Mouse (Mus musculus): ENCODE results near the gene Psmb1. TPM values are rescaled to one million over a fixed set of nuclear protein-coding genes. Genes with fewer than 3 reads are reported as not detected.
"Not testable (repeated sequence)": the region's sequence is repeated elsewhere in the genome, so short reads cannot be mapped to it uniquely, and the experiment has no call there.

The Psmb1 gene
- total RNA-seq, 2 experiments from 2014 or later: 151 to 190 TPM

- peak; percentile 99 for ATAC-seq (replicated peaks; ENCODE audit: poor library complexity)
Measured at GRCm38 (mm10) chr17:15467669-15468068, 31.9 kb downstream of the Psmb1 start.

GRCm38 (mm10) chr17:15461921-15462495, 37.5 kb downstream of the Psmb1 start:
- ATAC-seq (replicated peaks; ENCODE audit: poor library complexity): no peak

- no peak for ATAC-seq (replicated peaks; ENCODE audit: poor library complexity)
Measured at GRCm38 (mm10) chr17:15459761-15460160, 39.8 kb downstream of the Psmb1 start.

DNA sequence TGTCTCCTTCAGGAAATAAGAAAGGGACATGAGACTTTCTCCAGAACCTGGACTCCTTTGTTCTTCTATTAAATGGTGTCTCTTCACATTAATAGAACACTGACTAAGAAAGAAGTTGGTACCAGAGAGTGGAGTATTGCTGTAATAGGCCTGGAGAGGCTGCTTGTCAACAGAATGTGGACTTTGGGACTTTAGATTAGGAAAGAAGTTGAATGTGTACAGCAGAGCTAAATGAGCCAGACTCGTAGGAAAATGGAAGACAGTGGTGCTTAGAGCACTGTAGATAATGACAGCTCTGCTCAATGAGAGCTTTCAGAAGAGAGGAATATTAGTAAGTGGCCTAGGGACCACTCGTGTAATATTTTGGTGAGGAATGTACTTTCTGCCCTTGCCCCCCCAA, 43.0 kb downstream of the Psmb1 start:
- no peak for ATAC-seq (replicated peaks; ENCODE audit: poor library complexity)

DNA sequence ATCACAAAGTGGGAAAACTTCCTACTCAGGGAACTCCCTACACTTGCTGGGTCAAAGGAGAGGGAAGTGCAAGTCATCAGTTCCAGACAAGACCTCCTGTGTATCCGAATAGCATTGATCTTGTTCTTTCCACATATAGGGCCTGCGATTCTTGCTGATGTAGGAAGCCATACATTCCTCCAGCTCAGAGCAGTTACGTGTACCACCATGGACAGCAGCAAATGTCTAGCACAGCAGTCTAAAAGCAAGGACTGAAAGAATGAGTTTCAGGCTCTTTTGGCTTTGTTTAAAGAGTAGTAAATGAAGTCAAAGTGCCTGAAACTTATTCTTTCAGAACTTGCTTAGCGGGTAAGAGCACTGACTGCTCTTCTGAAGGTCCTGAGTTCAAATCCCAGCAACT, 44.3 kb downstream of the Psmb1 start:
- ATAC-seq (replicated peaks; ENCODE audit: poor library complexity): no peak

GRCm38 (mm10) chr17:15449606-15450005, 49.9 kb downstream of the Psmb1 start:
- ATAC-seq (replicated peaks; ENCODE audit: poor library complexity): no peak

- ATAC-seq (replicated peaks; ENCODE audit: poor library complexity): not testable (repeated sequence)
Measured at GRCm38 (mm10) chr17:15449144-15449543, 50.4 kb downstream of the Psmb1 start.

GRCm38 (mm10) chr17:15447831-15448230, 51.7 kb downstream of the Psmb1 start:
- no peak for ATAC-seq (replicated peaks; ENCODE audit: poor library complexity)

DNA sequence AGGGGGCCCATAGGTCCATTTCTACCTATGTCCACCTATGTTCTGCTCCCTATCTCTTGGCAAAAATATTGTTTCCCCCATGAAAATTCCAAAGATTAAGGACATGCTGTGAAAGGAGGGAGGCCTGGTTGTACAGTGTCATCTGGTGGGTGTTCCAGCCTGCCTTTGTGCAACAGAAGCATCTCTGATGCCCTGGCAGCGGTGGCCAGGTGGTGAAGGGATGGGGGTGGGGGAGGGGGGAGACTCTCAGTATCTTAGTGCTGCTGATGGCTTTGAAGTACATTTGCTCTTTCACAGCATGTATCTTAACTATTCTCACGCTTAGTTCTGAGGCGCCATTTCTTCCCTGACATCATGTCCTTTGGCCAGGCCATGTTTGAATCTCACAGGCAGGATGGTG, 54.1 kb downstream of the Psmb1 start:
- no peak for ATAC-seq (replicated peaks; ENCODE audit: poor library complexity)

- ATAC-seq (replicated peaks; ENCODE audit: poor library complexity): peak; percentile 49
Measured at GRCm38 (mm10) chr17:15440463-15441121, 59.0 kb downstream of the Psmb1 start.

DNA sequence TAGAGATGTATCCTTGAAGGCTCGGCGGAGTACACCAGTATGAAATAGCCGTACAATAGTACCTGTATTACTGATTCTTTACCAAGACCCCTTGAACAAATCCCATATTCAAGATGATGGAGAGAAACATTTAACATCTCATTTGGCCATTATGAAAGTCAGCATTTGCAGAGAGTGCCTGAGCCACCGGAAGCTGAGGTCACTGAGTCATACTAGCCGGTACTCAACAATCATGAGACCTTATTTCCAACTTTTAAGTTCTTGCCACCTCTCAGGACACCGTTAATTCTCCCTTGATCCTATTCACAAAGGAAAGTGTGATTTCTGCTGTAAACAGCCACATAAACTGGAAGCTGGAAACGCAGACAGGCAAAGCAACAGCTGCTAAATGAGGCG, 59.5 kb downstream of the Psmb1 start:
- peak; percentile 70 for ATAC-seq (replicated peaks; ENCODE audit: poor library complexity)

- peak; percentile 87 for ATAC-seq (replicated peaks; ENCODE audit: poor library complexity)
Measured at GRCm38 (mm10) chr17:15434748-15435147, 64.8 kb downstream of the Psmb1 start.

- ATAC-seq (replicated peaks; ENCODE audit: poor library complexity): no peak
Measured at GRCm38 (mm10) chr17:15432036-15432435, 67.5 kb downstream of the Psmb1 start.

DNA sequence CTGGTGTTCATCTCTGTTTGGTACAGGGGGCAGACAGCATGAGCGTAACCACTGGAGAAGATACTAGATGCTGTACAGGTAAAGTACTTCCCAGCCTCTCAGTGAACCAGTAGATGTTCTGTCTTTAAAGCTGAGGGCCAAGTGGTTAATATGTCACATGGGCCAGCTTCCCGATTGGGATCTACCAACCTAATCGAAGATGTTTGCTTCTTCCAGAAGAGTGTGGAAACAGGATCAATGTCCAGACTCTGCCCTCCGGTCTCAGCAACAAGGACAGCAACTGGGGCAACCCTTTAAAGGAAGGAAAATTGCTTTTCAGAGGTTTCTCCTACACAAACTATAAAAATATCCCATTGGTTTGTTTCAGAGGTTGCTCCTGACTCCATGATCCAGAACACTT, 68.0 kb downstream of the Psmb1 start:
- ATAC-seq (replicated peaks; ENCODE audit: poor library complexity): no peak

- ATAC-seq (replicated peaks; ENCODE audit: poor library complexity): peak; percentile 85
Measured at GRCm38 (mm10) chr17:15431021-15431514, 68.5 kb downstream of the Psmb1 start.

DNA sequence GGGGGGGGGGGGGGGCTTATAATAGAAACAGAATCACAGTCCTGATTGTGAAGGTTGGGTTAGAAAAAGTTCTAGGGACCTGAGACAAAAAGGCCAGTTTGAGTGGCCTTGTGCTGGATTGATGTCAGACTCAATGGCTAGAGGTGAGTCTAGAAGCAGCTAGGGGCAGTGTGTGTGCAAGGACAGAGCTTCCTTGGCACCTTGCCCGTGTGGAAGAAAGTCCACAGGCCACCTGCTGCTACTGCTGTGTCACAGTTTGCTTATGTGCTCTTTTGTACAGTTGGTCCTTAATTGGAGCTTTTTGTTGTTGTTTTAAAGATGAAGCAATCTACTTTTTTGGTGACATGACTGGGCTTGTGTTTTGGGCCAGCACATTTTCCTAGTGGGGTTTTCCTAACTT, 69.6 kb downstream of the Psmb1 start:
- no peak for ATAC-seq (replicated peaks; ENCODE audit: poor library complexity)

- ATAC-seq (replicated peaks; ENCODE audit: poor library complexity): no peak
Measured at GRCm38 (mm10) chr17:15429451-15429850, 70.1 kb downstream of the Psmb1 start.

DNA sequence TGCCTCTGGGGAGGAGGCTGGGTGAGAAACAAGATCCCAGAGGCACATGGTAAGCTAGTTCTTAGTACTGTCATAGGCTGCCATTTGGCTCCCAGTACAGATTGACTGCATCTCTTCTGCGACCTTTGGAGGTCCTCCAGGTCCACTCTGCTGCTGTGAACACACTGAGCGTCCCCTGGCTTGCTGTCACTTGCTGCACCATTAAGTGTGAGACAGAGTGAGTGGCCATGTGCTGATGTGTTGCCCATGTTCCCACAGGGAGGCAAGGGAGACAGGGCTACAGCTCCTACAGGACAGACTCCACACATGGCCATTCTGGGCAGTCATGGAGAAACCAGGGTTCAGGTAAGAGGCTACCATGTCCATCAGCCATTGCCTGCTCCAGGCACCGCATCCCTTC, 73.6 kb downstream of the Psmb1 start:
- no peak for ATAC-seq (replicated peaks; ENCODE audit: poor library complexity)

Other genes with a start within 250 kb of the Psmb1 start
- not detected in 2 replicates for gene Dll1, start 122.9 kb downstream of the Psmb1 start, total RNA-seq (2015)
- 0.24 TPM in 1 of 2 replicates, not detected in the other for gene Dll1, start 122.9 kb downstream of the Psmb1 start, total RNA-seq (2017)
- 9.7 and 13.1 TPM in 2 replicates for gene Fam120b, start 103.5 kb downstream of the Psmb1 start, total RNA-seq (2015)
- gene Fam120b, start 103.5 kb downstream of the Psmb1 start, total RNA-seq (2017): 12.2 and 13.4 TPM in 2 replicates
- 83.4 and 106 TPM in 2 replicates for gene Tbp, start 137 bp upstream of the Psmb1 start, total RNA-seq (2015)
- gene Tbp, start 137 bp upstream of the Psmb1 start, total RNA-seq (2017): 43.5 and 58.8 TPM in 2 replicates
- gene Pdcd2, start 27.6 kb upstream of the Psmb1 start, total RNA-seq (2015): 61.5 and 79.9 TPM in 2 replicates
- 93.2 and 126 TPM in 2 replicates for gene Pdcd2, start 27.6 kb upstream of the Psmb1 start, total RNA-seq (2017)
- gene Prdm9, start 64.6 kb upstream of the Psmb1 start, total RNA-seq (2015): 2.1 and 3.2 TPM in 2 replicates
- 1.3 and 5.2 TPM in 2 replicates for gene Prdm9, start 64.6 kb upstream of the Psmb1 start, total RNA-seq (2017)
- gene Chd1, start 205.2 kb upstream of the Psmb1 start, total RNA-seq (2015): 40.4 and 47.2 TPM in 2 replicates
- gene Chd1, start 205.2 kb upstream of the Psmb1 start, total RNA-seq (2017): 59.2 and 68.7 TPM in 2 replicates